Mouse (Mus musculus): ENCODE data around the gene Rab11fip5. TPM values are rescaled to one million over a fixed set of nuclear protein-coding genes. Genes with fewer than 3 reads are reported as not detected.

Rab11fip5 gene
- polyA plus RNA-seq, 1 experiment from 2014 or later, result 0.79 TPM

- Histone ChIP-seq H3K9me3 (replicated peaks) (no peaks in the 10 kb centered on the region), H3K27ac (no peak overlapping the region), H3K27me3 (replicated peaks) (peaks cover 9% of the 10 kb centered on the region), H3K36me3 (no peaks in the 10 kb centered on the region), H3K4me1 (peaks cover 10% of the 10 kb centered on the region), H3K9ac (no peak overlapping the region), H3K4me2 (no peak overlapping the region), H3K4me3 (no peak overlapping the region)
- no peak for ATAC-seq
- WGBS (ENCODE audit: insufficient replicate concordance), result 59% methylated on average over 4 of the region's 4 CpGs
Measured at GRCm38 (mm10) chr6:85326564-85326963, 47.9 kb downstream of the Rab11fip5 start.

- Histone ChIP-seq H3K27ac (no peak overlapping the region), H3K9ac (no peak overlapping the region), H3K36me3 (no peaks in the 10 kb centered on the region), H3K27me3 (replicated peaks) (no peaks in the 10 kb centered on the region), H3K4me3 (no peak overlapping the region), H3K9me3 (replicated peaks) (no peaks in the 10 kb centered on the region), H3K4me2 (no peak overlapping the region), H3K4me1 (0 out of 2 replicates have a peak, but pooled peaks cover 6% of the 10 kb centered on the region)
- no peak for ATAC-seq
- WGBS (ENCODE audit: insufficient replicate concordance), result 20% methylated on average over 2 of the region's 2 CpGs
Measured at GRCm38 (mm10) chr6:85325109-85325508, 49.3 kb downstream of the Rab11fip5 start.

- Histone ChIP-seq H3K9ac (no peak overlapping the region), H3K9me3 (replicated peaks) (no peaks in the 10 kb centered on the region), H3K4me1 (0 out of 2 replicates have a peak, but pooled peaks cover 6% of the 10 kb centered on the region), H3K27ac (no peak overlapping the region), H3K4me3 (no peak overlapping the region), H3K27me3 (replicated peaks) (no peaks in the 10 kb centered on the region), H3K36me3 (no peaks in the 10 kb centered on the region), H3K4me2 (no peak overlapping the region)
- WGBS (ENCODE audit: insufficient replicate concordance), result 82% methylated on average over 6 of the region's 6 CpGs
- no peak for ATAC-seq
Measured at GRCm38 (mm10) chr6:85320445-85320866, 54.0 kb downstream of the Rab11fip5 start.

- no peak overlapping the region for H3K9ac ChIP-seq
- H3K4me1 ChIP-seq, result no peaks in the 10 kb centered on the region
- no peak overlapping the region for H3K4me3 ChIP-seq
- no peak overlapping the region for H3K4me2 ChIP-seq
- no peak overlapping the region for H3K27ac ChIP-seq
- ATAC-seq, result no peak
- WGBS (ENCODE audit: insufficient replicate concordance), result 69% methylated on average over 2 of the region's 2 CpGs
- no peaks in the 10 kb centered on the region for H3K27me3 ChIP-seq (replicated peaks)
- H3K9me3 ChIP-seq (replicated peaks), result no peaks in the 10 kb centered on the region
- H3K36me3 ChIP-seq, result no peaks in the 10 kb centered on the region
Measured at GRCm38 (mm10) chr6:85316211-85316610, 58.2 kb downstream of the Rab11fip5 start.

GRCm38 (mm10) chr6:85314064-85314798 lies 60.2 kb downstream of the Rab11fip5 start:
- Histone ChIP-seq H3K9ac (no peak overlapping the region), H3K36me3 (no peaks in the 10 kb centered on the region), H3K4me3 (no peak overlapping the region), H3K4me2 (no peak overlapping the region), H3K4me1 (no peaks in the 10 kb centered on the region), H3K27ac (no peak overlapping the region), H3K27me3 (replicated peaks) (no peaks in the 10 kb centered on the region), H3K9me3 (replicated peaks) (no peaks in the 10 kb centered on the region)
- 59% methylated on average over 9 of the region's 9 CpGs for WGBS (ENCODE audit: insufficient replicate concordance)
- ATAC-seq, result no peak

GRCm38 (mm10) chr6:85307894-85308293 lies 66.5 kb downstream of the Rab11fip5 start:
- Histone ChIP-seq H3K27ac (no peak overlapping the region), H3K4me2 (no peak overlapping the region), H3K27me3 (replicated peaks) (no peaks in the 10 kb centered on the region), H3K9ac (no peak overlapping the region), H3K36me3 (no peaks in the 10 kb centered on the region), H3K4me1 (peaks cover 12% of the 10 kb centered on the region), H3K4me3 (no peak overlapping the region), H3K9me3 (replicated peaks) (no peaks in the 10 kb centered on the region)
- WGBS (ENCODE audit: insufficient replicate concordance), result 86% methylated on average over 4 of the region's 4 CpGs
- no peak for ATAC-seq

GRCm38 (mm10) chr6:85306375-85306774 lies 68.1 kb downstream of the Rab11fip5 start:
- no peak overlapping the region for H3K4me3 ChIP-seq
- 57% methylated on average over 3 of the region's 3 CpGs for WGBS (ENCODE audit: insufficient replicate concordance)
- ATAC-seq, result no peak
- no peak overlapping the region for H3K27ac ChIP-seq
- H3K27me3 ChIP-seq (replicated peaks), result no peaks in the 10 kb centered on the region
- no peak overlapping the region for H3K9ac ChIP-seq
- H3K9me3 ChIP-seq (replicated peaks), result no peaks in the 10 kb centered on the region
- H3K4me1 ChIP-seq, result peaks cover 13% of the 10 kb centered on the region
- H3K4me2 ChIP-seq, result no peak overlapping the region
- no peaks in the 10 kb centered on the region for H3K36me3 ChIP-seq

GRCm38 (mm10) chr6:85305826-85306225 lies 68.6 kb downstream of the Rab11fip5 start:
- H3K9ac ChIP-seq, result no peak overlapping the region
- H3K9me3 ChIP-seq (replicated peaks), result no peaks in the 10 kb centered on the region
- peaks cover 13% of the 10 kb centered on the region for H3K4me1 ChIP-seq
- H3K27me3 ChIP-seq (replicated peaks), result no peaks in the 10 kb centered on the region
- no peaks in the 10 kb centered on the region for H3K36me3 ChIP-seq
- H3K27ac ChIP-seq, result no peak overlapping the region
- no peak for ATAC-seq
- H3K4me2 ChIP-seq, result no peak overlapping the region
- no peak overlapping the region for H3K4me3 ChIP-seq

- ATAC-seq, result no peak
- H3K4me2 ChIP-seq, result no peak overlapping the region
- H3K9ac ChIP-seq, result no peak overlapping the region
- no peak overlapping the region for H3K27ac ChIP-seq
- no peaks in the 10 kb centered on the region for H3K9me3 ChIP-seq (replicated peaks)
- peaks cover 13% of the 10 kb centered on the region for H3K4me1 ChIP-seq
- 66% methylated on average over 5 of the region's 5 CpGs for WGBS (ENCODE audit: insufficient replicate concordance)
- no peaks in the 10 kb centered on the region for H3K27me3 ChIP-seq (replicated peaks)
- no peaks in the 10 kb centered on the region for H3K36me3 ChIP-seq
- H3K4me3 ChIP-seq, result no peak overlapping the region
Measured at GRCm38 (mm10) chr6:85304966-85305365, 69.5 kb downstream of the Rab11fip5 start.

GRCm38 (mm10) chr6:85302326-85303055 lies 71.9 kb downstream of the Rab11fip5 start:
- H3K27ac ChIP-seq, result no peak overlapping the region
- peaks cover 13% of the 10 kb centered on the region for H3K4me1 ChIP-seq
- H3K4me3 ChIP-seq, result no peak overlapping the region
- H3K36me3 ChIP-seq, result no peaks in the 10 kb centered on the region
- 62% methylated on average over 3 of the region's 3 CpGs for WGBS (ENCODE audit: insufficient replicate concordance)
- no peak overlapping the region for H3K9ac ChIP-seq
- no peaks in the 10 kb centered on the region for H3K27me3 ChIP-seq (replicated peaks)
- ATAC-seq, result no peak
- no peak overlapping the region for H3K4me2 ChIP-seq
- H3K9me3 ChIP-seq (replicated peaks), result no peaks in the 10 kb centered on the region

GRCm38 (mm10) chr6:85295384-85296167 lies 78.9 kb downstream of the Rab11fip5 start:
- no peaks in the 10 kb centered on the region for H3K9me3 ChIP-seq (replicated peaks)
- no peaks in the 10 kb centered on the region for H3K36me3 ChIP-seq
- no peak overlapping the region for H3K9ac ChIP-seq
- H3K4me3 ChIP-seq, result no peak overlapping the region
- no peaks in the 10 kb centered on the region for H3K27me3 ChIP-seq (replicated peaks)
- ATAC-seq, result no peak
- H3K4me2 ChIP-seq, result no peak overlapping the region
- 56% methylated on average over 7 of the region's 7 CpGs for WGBS (ENCODE audit: insufficient replicate concordance)
- H3K27ac ChIP-seq, result no peak overlapping the region
- H3K4me1 ChIP-seq, result peaks cover 17% of the 10 kb centered on the region

GRCm38 (mm10) chr6:85294004-85294379 lies 80.4 kb downstream of the Rab11fip5 start:
- no peak for ATAC-seq
- no peak overlapping the region for H3K27ac ChIP-seq
- no peaks in the 10 kb centered on the region for H3K27me3 ChIP-seq (replicated peaks)
- H3K9ac ChIP-seq, result no peak overlapping the region
- peaks cover 17% of the 10 kb centered on the region for H3K4me1 ChIP-seq
- no peak overlapping the region for H3K4me3 ChIP-seq
- 82% methylated on average over 5 of the region's 5 CpGs for WGBS (ENCODE audit: insufficient replicate concordance)
- no peak overlapping the region for H3K4me2 ChIP-seq
- H3K9me3 ChIP-seq (replicated peaks), result no peaks in the 10 kb centered on the region
- H3K36me3 ChIP-seq, result no peaks in the 10 kb centered on the region

Measured in liver, embryonic 12.5 days (tissue).